Mouse (Mus musculus) bone marrow, adult 2 months (tissue): Measurements from ENCODE around the gene Tmem91. TPM values are rescaled to one million over a fixed set of nuclear protein-coding genes. Genes with fewer than 3 reads are reported as not detected.

ENCODE experiments used
- H3K27ac ChIP-seq: fragments of 200-500 bp; 2 replicates; pipeline ENCODE4 v1.5.1; 2012; ENCODE audit warnings: low read depth, mild to moderate bottlenecking, control low read depth, inconsistent platforms, low read length; ENCODE audit not compliant: control insufficient read depth, poor library complexity, insufficient read depth
- H3K4me1 ChIP-seq: fragments of 200-500 bp; 2 replicates; pipeline ENCODE4 v1.6.1; 2011; ENCODE audit warnings: low read length; ENCODE audit not compliant: control insufficient read depth, insufficient read depth
- H3K4me3 ChIP-seq: fragments of 200-500 bp; replicated peaks from 2 replicates; pipeline ENCODE3; 2011; ENCODE audit warnings: mild to moderate bottlenecking, low read depth, low read length, control low read depth; ENCODE audit not compliant: control insufficient read depth
- CTCF ChIP-seq: fragments of 200-500 bp; IDR thresholded peaks from 2 replicates; pipeline ENCODE4 v1.5.1; 2011; ENCODE audit warnings: low read length, control low read depth; ENCODE audit not compliant: control insufficient read depth, insufficient read depth
- POLR2A ChIP-seq: fragments of 200-500 bp; IDR thresholded peaks from 2 replicates; pipeline ENCODE4 v1.6.1; 2011; ENCODE audit warnings: low read depth, mild to moderate bottlenecking, control low read depth, low read length, borderline replicate concordance; ENCODE audit not compliant: control insufficient read depth
- WGBS: fragments of 180-500 bp; shearing (Covaris S2); methylation state at CpG from one replicate; pipeline ENCODE4 v1.1.7; 2018; 5-methylcytosine and 5-hydroxymethylcytosine counted together
- polyA plus RNA-seq: library from polyadenylated mRNA; stranded (reverse); fragments of >200 nt; gene quantifications from 2 replicates; pipeline ENCODE4 v1.2.4, GENCODE M21; 2011; ENCODE audit warnings: low replicate concordance; ENCODE audit not compliant: missing spikeins, insufficient read depth, insufficient read length

The Tmem91 gene
- polyA plus RNA-seq, 1 experiment, result 2.9 TPM

DNA sequence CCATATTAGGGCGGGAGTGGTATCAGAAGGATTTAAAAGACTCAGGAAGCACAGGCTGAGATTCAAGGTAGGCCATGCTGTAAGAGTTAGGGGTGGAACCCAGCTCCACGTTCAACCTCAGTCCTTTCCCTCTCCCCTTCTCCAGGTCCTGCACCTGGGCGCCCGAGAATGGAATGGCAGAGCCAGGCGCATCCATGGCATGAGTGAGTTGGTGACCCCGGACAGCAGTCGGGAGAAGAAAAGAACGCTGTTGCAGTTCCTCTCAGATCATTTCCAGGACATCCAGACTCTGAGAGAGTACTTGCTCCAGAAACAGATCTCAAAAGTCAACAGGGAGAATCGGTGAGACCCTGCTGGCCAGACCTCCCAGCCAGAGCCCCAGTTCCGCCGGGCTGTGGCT, 54.2 kb downstream of the Tmem91 start:
- 0 out of 2 replicates have a peak, but pooled peaks have one; percentile 13 for TF ChIP-seq POLR2A
- TF ChIP-seq CTCF, result no peak
- Histone ChIP-seq H3K4me1 (no peaks in the 10 kb centered on the region), H3K4me3 (no peak overlapping the region), H3K27ac (no peak overlapping the region)
- WGBS, result 89% methylated on average over 11 of the region's 11 CpGs

DNA sequence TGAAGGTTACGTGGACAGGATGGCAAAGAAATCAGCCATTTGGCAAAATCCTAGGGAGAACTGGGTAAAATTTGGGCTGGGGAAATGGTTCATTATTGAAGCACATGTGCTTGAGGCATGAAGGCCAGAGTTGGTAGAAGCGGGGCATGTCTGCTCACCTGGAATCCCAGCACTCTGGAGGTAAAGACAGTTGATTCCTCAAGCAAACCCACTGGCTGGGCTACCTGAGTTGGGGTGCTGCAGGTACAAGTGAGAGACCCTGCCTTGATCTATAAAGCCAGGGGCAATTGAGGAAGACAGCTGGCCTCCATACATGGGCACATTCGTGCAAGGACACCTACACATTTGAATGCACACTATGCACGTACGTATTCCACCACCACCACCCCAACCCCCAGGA, 54.9 kb downstream of the Tmem91 start:
- WGBS, result 84% methylated on average over 5 of the region's 5 CpGs
- no peak overlapping the region for H3K27ac ChIP-seq
- H3K4me3 ChIP-seq, result no peak overlapping the region
- H3K4me1 ChIP-seq, result no peaks in the 10 kb centered on the region
- TF ChIP-seq CTCF (no peak), POLR2A (no peak)

DNA sequence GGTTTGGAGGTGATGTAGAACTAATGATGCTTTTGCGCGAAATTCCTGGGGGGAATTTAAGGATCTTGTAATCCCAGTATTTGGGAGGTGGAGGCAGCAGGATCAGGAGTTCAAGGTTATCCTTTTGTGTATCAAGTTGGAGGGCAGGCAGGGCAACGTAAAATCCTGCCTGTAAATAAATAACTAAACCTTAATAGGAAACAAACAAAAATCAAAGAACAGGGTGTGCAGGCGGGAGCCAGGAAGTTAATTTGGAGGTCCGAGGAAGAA, 55.3 kb downstream of the Tmem91 start:
- no peak for TF ChIP-seq CTCF
- no peak for TF ChIP-seq POLR2A
- Histone ChIP-seq H3K4me1 (no peaks in the 10 kb centered on the region), H3K27ac (peak overlapping the region; percentile 23; the same call in 1 of the 2 replicates), H3K4me3 (peak overlapping the region; percentile 61)
- 18% methylated on average over 5 of the region's 5 CpGs for WGBS

Other genes with a start within 250 kb of the Tmem91 start
- 11.7 and 31.5 TPM in 2 replicates for gene Ceacam1, start 197.6 kb downstream of the Tmem91 start, polyA plus RNA-seq
- not detected in 2 replicates for gene Ceacam2, start 135.3 kb downstream of the Tmem91 start, polyA plus RNA-seq
- gene Erich4, start 59.3 kb downstream of the Tmem91 start, polyA plus RNA-seq, result not detected in 2 replicates
- 11.5 and 23.1 TPM in 2 replicates for gene Dmac2, start 55.8 kb downstream of the Tmem91 start, polyA plus RNA-seq
- gene B3gnt8, start 48.5 kb downstream of the Tmem91 start, polyA plus RNA-seq, result 15.2 and 26.9 TPM in 2 replicates
- 26.3 and 36.1 TPM in 2 replicates for gene Bckdha, start 16.2 kb downstream of the Tmem91 start, polyA plus RNA-seq
- gene Exosc5, start 16.0 kb downstream of the Tmem91 start, polyA plus RNA-seq, result 21.7 and 39.8 TPM in 2 replicates
- 19.1 and 40.8 TPM in 2 replicates for gene B9d2, start 5.6 kb upstream of the Tmem91 start, polyA plus RNA-seq
- 53.9 and 75.5 TPM in 2 replicates for gene Tgfb1, start 11.8 kb upstream of the Tmem91 start, polyA plus RNA-seq
- gene Ccdc97, start 43.9 kb upstream of the Tmem91 start, polyA plus RNA-seq, result 33.4 and 65.4 TPM in 2 replicates
- 74.6 and 75.3 TPM in 2 replicates for gene Hnrnpul1, start 79.6 kb upstream of the Tmem91 start, polyA plus RNA-seq
- gene Axl, start 113.5 kb upstream of the Tmem91 start, polyA plus RNA-seq, result 20.4 and 37.6 TPM in 2 replicates
- gene Cyp2s1, start 141.7 kb upstream of the Tmem91 start, polyA plus RNA-seq, result not detected in 2 replicates
- gene Cyp2b10, start 222.5 kb upstream of the Tmem91 start, polyA plus RNA-seq, result 1.4 TPM in 2 replicates